Mouse (Mus musculus) kidney, embryonic 16.5 days (tissue): Measurements from ENCODE around the gene Olfr266. TPM values are rescaled to one million over a fixed set of nuclear protein-coding genes. Genes with fewer than 3 reads are reported as not detected.

ENCODE experiments used
- ATAC-seq: fragments of 200-750 bp; cut with Nextera tagmentation; 2 replicates; pipeline ENCODE4 v1.8.0; 2017; ENCODE audit warnings: moderate TSS enrichment; ENCODE audit not compliant: low FRiP score, low TSS enrichment
- H3K27ac ChIP-seq: fragments of 300-500 bp; sonication (generic); 2 replicates; pipeline ENCODE4 v1.5.1; 2014; ENCODE audit warnings: low read length
- H3K27me3 ChIP-seq: fragments of 300-500 bp; sonication (generic); 2 replicates; pipeline ENCODE4 v1.6.1; 2014; ENCODE audit warnings: low read length, control low read depth, mixed read lengths; ENCODE audit not compliant: insufficient read depth
- H3K36me3 ChIP-seq: fragments of 300-500 bp; sonication (generic); 2 replicates; pipeline ENCODE4 v1.6.1; 2014; ENCODE audit warnings: low read length, control low read depth, mixed read lengths; ENCODE audit not compliant: insufficient read depth
- H3K4me1 ChIP-seq: fragments of 300-500 bp; sonication (generic); 2 replicates; pipeline ENCODE4 v1.6.1; 2014; ENCODE audit warnings: low read length, control low read depth, mixed read lengths; ENCODE audit not compliant: insufficient read depth
- H3K4me2 ChIP-seq: fragments of 300-500 bp; sonication (generic); replicated peaks from 2 replicates; pipeline ENCODE4 v1.6.1; 2014; ENCODE audit warnings: low read depth, low read length
- H3K4me3 ChIP-seq: fragments of 300-500 bp; sonication (generic); 2 replicates; pipeline ENCODE4 v1.5.1; 2014; ENCODE audit warnings: mild to moderate bottlenecking, low read length
- H3K9ac ChIP-seq: fragments of 300-500 bp; sonication (generic); replicated peaks from 2 replicates; pipeline ENCODE4 v1.6.1; 2014; ENCODE audit warnings: low read length
- H3K9me3 ChIP-seq: fragments of 300-500 bp; sonication (generic); 2 replicates; pipeline ENCODE4 v1.6.1; 2016; ENCODE audit warnings: low read length, control low read depth
- WGBS: fragments of 180-500 bp; shearing (Covaris S2); extraction: QIAGEN DNeasy Blood & Tissue Kit; methylation state at CpG from one replicate; pipeline ENCODE4 v1.1.7; 2014; 5-methylcytosine and 5-hydroxymethylcytosine counted together
- polyA plus RNA-seq: library from polyadenylated mRNA; unstranded; fragments of >200 nt; fragmentation: Nextera tagmentation; extraction: Ambion mirVana; gene quantifications from 2 replicates; pipeline ENCODE4 v1.2.1, GENCODE M21; 2015

Gene Olfr266
- polyA plus RNA-seq, 1 experiment from 2014 or later = not detected

DNA sequence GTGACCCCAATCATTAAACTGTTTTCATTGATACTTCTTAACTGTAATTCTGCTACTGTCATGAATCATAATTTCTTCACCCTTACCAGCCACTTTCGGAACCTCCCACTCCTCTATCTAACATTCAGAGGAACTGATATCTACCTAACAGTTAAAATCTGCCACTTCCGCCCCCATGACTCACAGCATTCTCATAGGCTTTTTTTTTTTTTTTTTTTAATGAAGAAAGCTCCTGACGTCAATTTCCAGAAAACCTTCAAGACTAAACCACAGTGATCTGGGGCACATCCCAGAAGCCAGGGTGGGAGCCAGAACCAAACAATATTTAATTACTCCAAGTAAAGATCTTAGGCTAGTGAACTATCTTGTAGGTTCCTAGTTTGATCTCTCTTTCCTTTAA, 41.0 kb downstream of the Olfr266 start:
- no peaks in the 10 kb centered on the region for H3K36me3 ChIP-seq
- 74% methylated on average over 3 of the region's 3 CpGs for WGBS
- no peak for ATAC-seq

DNA sequence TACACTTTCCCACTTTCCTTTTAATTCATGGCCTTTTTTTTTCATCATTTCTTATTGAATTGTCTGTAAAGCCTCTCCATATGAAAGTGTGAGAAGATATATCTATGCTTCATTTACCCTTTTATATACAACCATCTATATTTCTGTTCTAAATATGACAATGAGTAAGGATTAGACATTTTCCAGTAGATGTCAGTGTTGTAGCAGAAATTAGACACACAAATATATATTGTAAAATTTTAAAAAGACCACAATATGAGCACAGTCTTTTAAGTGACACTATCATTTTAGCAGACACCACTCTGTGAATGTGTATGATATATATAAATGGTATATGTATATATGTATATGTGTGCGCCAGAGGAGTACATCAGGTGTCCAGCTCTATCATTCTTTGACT, 54.3 kb downstream of the Olfr266 start:
- H3K9ac ChIP-seq = no peak overlapping the region
- H3K27ac ChIP-seq = no peak overlapping the region
- no peak overlapping the region for H3K4me2 ChIP-seq
- H3K27me3 ChIP-seq = no peaks in the 10 kb centered on the region
- H3K36me3 ChIP-seq = no peaks in the 10 kb centered on the region
- 88% methylated on average over 1 of the region's 1 CpGs for WGBS
- H3K4me3 ChIP-seq = no peak overlapping the region
- no peaks in the 10 kb centered on the region for H3K4me1 ChIP-seq
- no peak for ATAC-seq
- H3K9me3 ChIP-seq = no peaks in the 10 kb centered on the region

More for the DNA sequence above, 41.0 kb downstream of the Olfr266 start:
- no peak overlapping the region for H3K9ac ChIP-seq
- no peak overlapping the region for H3K4me2 ChIP-seq
- H3K9me3 ChIP-seq = no peaks in the 10 kb centered on the region
- no peak overlapping the region for H3K27ac ChIP-seq
- H3K4me3 ChIP-seq = no peak overlapping the region
- no peaks in the 10 kb centered on the region for H3K27me3 ChIP-seq
- H3K4me1 ChIP-seq = no peaks in the 10 kb centered on the region

Other genes with a start within 250 kb of the Olfr266 start
- gene Lrif1, start 141.3 kb downstream of the Olfr266 start, polyA plus RNA-seq = 13.7 and 14.5 TPM in 2 replicates
- 3.4 and 4.7 TPM in 2 replicates for gene Cd53, start 36.1 kb downstream of the Olfr266 start, polyA plus RNA-seq
- gene Kcna3, start 209.9 kb upstream of the Olfr266 start, polyA plus RNA-seq = 1.1 and 1.2 TPM in 2 replicates